In the genomic region with DNA sequence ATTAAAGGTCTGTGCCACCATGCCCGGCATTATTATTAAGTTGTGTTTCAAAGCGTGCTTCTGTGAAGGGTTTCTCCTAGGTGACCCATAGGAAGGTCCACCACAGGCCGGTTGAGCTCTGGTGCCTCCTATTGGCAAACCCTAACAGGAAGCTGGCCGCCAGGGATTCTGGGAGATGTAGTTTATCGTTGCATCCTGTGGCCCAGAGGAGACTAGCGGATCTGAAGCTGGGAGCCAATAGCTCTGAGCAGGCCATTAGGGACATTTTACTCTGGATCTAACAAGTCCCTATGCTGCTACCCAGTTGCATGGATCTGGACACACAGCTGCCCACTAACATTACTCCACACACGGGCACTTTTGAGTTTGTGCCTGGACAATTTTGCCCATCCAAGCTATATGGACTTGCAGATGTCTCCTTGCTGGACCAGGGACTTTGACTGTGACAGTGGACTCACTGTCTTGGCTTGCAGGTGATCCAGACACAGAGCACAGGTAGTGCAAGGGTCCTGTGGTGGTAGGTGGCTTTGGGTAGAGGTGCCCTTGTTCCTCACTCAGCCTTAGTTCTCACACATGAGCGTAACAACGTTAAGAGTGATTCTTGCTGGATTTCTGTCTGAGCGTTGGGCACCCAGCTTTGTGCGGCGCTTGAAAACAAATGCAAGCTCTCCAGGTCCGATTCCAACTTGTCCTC, we compare ENCODE assay signal across 8 mouse cellular contexts. TPM values are rescaled to one million over a fixed set of nuclear protein-coding genes. Genes with fewer than 3 reads are reported as not detected.
DNase-seq lines count a peak whose midpoint lies in the region; ATAC-seq lines count a peak whose summit lies in the region.

No protein-coding gene starts in this region.

- H3K27ac ChIP-seq in embryonic facial prominence, embryonic 11.5 days (replicated peaks; ENCODE audit: low read depth, low read length): no peak overlapping the region

- WGBS in embryonic facial prominence, embryonic 11.5 days: 17% methylated on average over 13 of the region's 13 CpGs

- no peaks in the 10 kb centered on the region for H3K36me3 ChIP-seq in embryonic facial prominence, embryonic 11.5 days (replicated peaks; ENCODE audit: control insufficient read depth, insufficient read depth, low read depth, low read length)

- peak overlapping the region; percentile 4; the same call in 1 of the 2 replicates for H3K9ac ChIP-seq in embryonic facial prominence, embryonic 11.5 days (replicated peaks; ENCODE audit: low read length)

- H3K4me1 ChIP-seq in embryonic facial prominence, embryonic 11.5 days (ENCODE audit: control insufficient read depth, insufficient read depth, low read length): no peaks in the 10 kb centered on the region

- intact Hi-C loops in left cerebral cortex, postnatal 36 days (cut with DNase I): loop anchor here (1.0 kb wide), 2 partner anchors 102 to 131 kb away; no protein-coding TSS in a partner anchor

- H3K27me3 ChIP-seq in embryonic facial prominence, embryonic 11.5 days (ENCODE audit: control insufficient read depth, insufficient read depth, low read length): no peaks in the 10 kb centered on the region

- DNase-seq in urinary bladder, postnatal 25 days (ENCODE audit: low spot score): peak; percentile 55
- no peak for DNase-seq in urinary bladder, postnatal 10 days (ENCODE audit: low spot score)
- peak; percentile 93 for DNase-seq in embryonic facial prominence, embryonic 11.5 days (ENCODE audit: low spot score)
- DNase-seq in heart, adult 11 months: peak; percentile 99
- DNase-seq in kidney, adult 11 months: peak; percentile 88
- DNase-seq in left cerebral cortex, postnatal 36 days (ENCODE audit: low spot score in 2 of 2): peak; percentile 54 to 73
- peak; percentile 86 for DNase-seq in mesoderm, embryonic 11.5 days (ENCODE audit: low read depth, low spot score)
- peak; percentile 76 for DNase-seq in skeletal muscle tissue, adult 2 months (ENCODE audit: low read depth, low spot score)

- H3K9me3 ChIP-seq in embryonic facial prominence, embryonic 11.5 days (replicated peaks; ENCODE audit: control insufficient read depth, low read length): no peaks in the 10 kb centered on the region

- no peak overlapping the region for H3K4me3 ChIP-seq in embryonic facial prominence, embryonic 11.5 days (ENCODE audit: low read depth, low read length)

- ATAC-seq in embryonic facial prominence, embryonic 11.5 days (replicated peaks; ENCODE audit: insufficient number of reproducible peaks, low FRiP score, low TSS enrichment, low read depth): peak; percentile 68

- H3K4me2 ChIP-seq in embryonic facial prominence, embryonic 11.5 days (ENCODE audit: low read depth, low read length): peak overlapping the region; percentile 24; the same call in 1 of the 2 replicates

RNA-seq across cellular contexts. Expression of gene Fscn1, which starts 24.4 kb away (rescaled TPM):
- polyA plus RNA-seq in embryonic facial prominence, embryonic 11.5 days (2014; fragmentation: Nextera tagmentation; extraction: Ambion mirVana): 520 and 537 TPM in 2 replicates
- total RNA-seq in left cerebral cortex, postnatal 36 days (2021): 100 to 1,000 TPM; 310 to 396 TPM

RNA-seq across cellular contexts. Expression of gene Actb, which starts 29.2 kb away (rescaled TPM):
- polyA plus RNA-seq in embryonic facial prominence, embryonic 11.5 days (2014; fragmentation: Nextera tagmentation; extraction: Ambion mirVana): 16,388 and 16,949 TPM in 2 replicates
- total RNA-seq in left cerebral cortex, postnatal 36 days (2021): 1,000 to 10,000 TPM; 2,229 to 2,541 TPM

RNA-seq across cellular contexts. Expression of gene Fbxl18, which starts 40.6 kb away (rescaled TPM):
- 7.6 and 8.4 TPM in 2 replicates for polyA plus RNA-seq in embryonic facial prominence, embryonic 11.5 days (2014; fragmentation: Nextera tagmentation; extraction: Ambion mirVana)
- 10 to 100 TPM; 30.4 to 34.1 TPM for total RNA-seq in left cerebral cortex, postnatal 36 days (2021)
